Mouse (Mus musculus) v-Abl transformed pro-B cells (cell line): Measurements from ENCODE around the gene Atp4b.

Experiments
- in situ Hi-C, 2 experiments: fragments of 400-800 bp; cut with MboI; formaldehyde crosslinking; loops; one replicate each; pipeline ENCODE4 v1.15.1; 2025; ENCODE audit not compliant: unreplicated experiment in 2 of 2

The Atp4b gene

GRCm38 (mm10) chr8:13393869-13394268 is 2.8 kb downstream of the Atp4b start:
- in situ Hi-C loops: no loop called here

GRCm38 (mm10) chr8:13388744-13389143 is 7.9 kb downstream of the Atp4b start:
- in situ Hi-C loops: no loop called here

DNA sequence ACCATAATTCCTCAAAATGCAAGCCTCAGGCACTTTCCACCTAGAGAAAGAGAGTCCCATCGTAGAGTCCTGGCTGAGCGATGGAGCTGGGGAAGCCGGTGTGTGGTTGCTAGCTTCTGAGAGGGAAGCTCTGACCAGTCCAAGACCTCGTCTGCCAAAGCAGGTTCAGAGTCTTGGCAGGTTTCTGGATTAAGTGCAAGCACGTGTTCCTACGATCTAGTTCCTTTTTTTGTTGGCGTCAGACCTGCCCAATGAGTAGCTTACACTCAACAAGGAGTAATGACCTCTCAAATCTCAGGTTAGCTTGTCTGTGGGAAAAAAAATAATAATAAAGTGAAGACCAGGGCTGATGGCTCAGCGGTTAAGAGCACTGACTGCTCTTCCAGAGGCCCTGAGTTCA is 8.9 kb downstream of the Atp4b start:
- in situ Hi-C loops: no loop called here

DNA sequence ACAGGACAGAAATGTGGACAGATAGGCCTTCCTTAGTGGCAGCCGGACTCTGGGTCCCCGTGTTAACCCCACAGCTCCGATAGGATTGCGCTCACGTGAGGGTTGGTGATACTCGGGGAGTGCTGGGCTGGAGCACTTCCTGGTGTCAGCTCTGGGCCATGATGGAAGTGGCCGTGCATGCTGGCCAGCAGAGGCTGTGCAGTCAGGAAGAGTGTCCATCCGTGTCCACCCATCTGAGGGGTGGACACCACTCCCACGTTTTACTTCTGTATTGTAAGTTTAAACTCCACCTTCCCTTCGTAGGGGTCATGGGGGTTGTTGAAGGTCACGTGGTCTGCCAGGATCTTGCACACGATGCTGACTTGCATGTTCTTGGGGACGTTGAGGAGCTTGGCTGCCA is 10.3 kb downstream of the Atp4b start:
- in situ Hi-C loops: no loop called here

GRCm38 (mm10) chr8:13382999-13383398 is 13.6 kb downstream of the Atp4b start:
- in situ Hi-C loops: no loop called here

- in situ Hi-C loops: no loop called here
Observed at GRCm38 (mm10) chr8:13382536-13382935, 14.1 kb downstream of the Atp4b start.

DNA sequence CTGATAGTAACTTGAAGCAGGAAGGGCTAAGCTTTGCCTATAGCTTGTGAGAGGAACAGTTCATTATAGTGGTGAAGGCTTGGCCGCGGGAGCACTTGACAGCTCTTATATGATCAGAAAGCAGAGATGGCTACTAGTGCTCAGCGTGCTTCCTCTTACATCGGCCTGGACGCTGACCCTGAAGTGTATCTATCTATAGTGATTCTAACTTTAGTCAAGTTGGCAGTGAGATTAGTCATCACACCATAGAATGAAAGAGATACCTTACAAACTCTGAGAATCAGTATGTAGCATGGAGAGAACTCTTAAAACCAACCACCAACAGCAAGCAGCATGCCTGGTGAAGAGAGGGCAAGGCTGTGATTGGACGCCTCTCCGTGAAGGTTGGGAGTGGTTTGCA is 15.0 kb downstream of the Atp4b start:
- in situ Hi-C loops: no loop called here

GRCm38 (mm10) chr8:13373151-13373662 is 23.4 kb downstream of the Atp4b start:
- in situ Hi-C loops: no loop called here

DNA sequence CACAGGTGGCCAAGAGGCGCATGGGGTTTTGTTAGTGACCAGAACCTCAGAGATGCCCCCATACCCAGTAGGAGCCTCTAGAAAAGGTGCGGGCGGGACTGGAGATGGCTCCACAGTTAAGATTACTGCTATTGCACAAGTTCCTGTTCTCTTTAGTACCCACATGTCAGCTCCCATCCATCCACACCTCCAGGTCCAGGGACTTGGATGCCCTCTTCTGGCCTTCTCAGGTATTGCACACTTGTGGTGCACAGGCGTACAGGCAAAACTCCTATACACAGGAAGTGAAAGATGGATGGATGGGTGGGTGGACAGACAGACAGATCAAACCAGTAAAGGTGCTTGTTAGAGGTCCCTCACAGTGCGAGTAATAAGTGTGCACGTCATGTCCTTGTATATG is 34.8 kb downstream of the Atp4b start:
- in situ Hi-C loops: no loop called here

DNA sequence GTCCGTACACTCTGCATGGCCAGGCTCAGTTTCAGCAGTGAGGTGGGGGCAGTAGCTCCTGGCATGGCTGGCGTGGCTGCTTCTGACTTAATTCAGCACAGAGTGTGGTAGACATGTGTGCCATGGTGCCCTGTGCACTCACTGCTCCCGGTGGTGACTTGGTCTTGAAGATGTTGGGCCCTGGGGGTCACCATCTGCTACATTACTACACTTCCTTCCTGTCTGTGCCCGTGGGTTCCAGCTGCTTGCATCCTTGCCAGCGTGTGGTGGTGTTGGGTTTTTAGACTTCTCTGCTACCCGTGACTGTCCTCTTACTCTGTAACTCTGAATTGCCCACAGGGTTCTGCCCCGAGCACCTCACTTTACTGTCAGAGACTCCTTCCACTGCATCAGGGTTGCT is 36.4 kb downstream of the Atp4b start:
- in situ Hi-C loops: no loop called here

GRCm38 (mm10) chr8:13356681-13357080 is 39.9 kb downstream of the Atp4b start:
- in situ Hi-C loops: no loop called here

DNA sequence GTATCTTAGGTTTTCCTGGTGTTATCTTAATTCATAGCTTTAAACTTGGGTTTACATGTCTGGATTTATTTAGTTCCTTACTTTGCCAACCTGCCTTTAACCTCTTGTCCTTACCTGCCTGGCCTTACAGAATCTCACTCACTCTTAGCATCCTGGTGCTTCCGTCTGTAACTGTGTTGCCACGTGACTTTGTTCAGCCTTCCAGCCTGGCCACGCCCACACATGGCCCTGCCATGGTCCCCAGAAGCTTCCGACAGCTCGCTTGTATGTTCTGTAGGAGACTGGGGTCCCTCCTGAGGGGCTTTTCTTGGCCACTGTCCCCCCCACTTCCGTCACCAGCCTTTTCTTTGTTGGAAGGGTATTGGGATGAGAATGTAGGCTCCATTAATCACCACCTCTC is 40.4 kb downstream of the Atp4b start:
- in situ Hi-C loops: no loop called here

DNA sequence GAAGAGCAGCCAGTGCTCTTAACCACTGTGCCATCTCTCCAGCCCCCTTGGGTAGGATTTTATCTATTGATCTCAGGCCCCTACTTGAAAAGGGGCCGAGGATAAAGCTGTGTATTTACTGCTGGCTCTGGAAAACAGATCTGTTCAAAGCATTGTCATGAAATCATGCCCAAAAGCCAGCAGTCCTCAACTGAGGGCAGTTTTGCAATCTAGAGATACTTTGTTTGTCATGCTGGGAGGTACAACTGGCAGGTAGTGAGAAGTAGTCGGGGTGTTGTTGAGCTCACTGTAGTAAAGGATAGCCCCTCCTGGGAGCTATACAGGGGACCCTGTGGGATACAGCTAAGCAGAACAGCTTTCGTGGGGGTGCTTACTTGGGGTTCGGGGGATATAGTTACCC is 42.7 kb downstream of the Atp4b start:
- in situ Hi-C loops: no loop called here

- in situ Hi-C loops: no loop called here
Observed at GRCm38 (mm10) chr8:13353155-13353833, 43.3 kb downstream of the Atp4b start.

DNA sequence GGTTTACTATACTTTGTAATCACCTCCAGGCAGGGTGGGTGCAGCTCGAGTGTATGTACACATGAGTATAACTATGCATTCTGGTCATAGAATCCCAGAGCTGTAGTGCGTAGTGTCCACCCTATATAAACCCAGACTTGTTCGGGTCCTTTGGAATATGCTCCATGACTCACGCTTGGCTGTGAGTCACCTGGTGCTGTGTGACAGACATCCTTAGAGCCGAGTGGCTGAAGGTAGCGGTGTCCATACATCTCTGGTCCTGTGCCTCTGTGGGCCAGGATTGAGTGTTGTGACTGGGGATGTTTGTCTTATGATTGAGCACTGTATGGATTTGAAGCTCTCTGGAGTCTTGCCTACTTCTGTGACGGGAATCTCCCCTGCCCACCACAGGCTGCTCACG is 44.0 kb downstream of the Atp4b start:
- in situ Hi-C loops: no loop called here

DNA sequence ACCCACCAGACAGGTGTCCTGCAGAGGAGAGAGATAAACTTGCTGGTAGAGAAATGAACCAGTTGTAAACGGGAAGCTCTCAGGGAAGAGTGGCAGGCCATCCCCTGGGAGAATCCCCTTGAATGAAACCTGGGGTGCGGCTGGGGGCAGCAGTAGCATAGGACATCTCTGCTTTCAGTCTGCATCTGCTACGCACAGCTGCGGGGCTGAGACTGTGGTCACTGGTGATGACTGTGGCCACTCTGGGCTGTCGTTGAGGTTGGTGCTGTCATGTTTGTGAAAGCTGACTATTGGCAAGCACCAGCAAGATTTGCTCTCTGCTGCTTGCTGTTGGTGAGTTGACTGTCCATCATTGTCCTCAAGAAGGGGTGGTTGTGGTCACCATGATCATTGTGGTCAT is 45.0 kb downstream of the Atp4b start:
- in situ Hi-C loops: no loop called here

- in situ Hi-C loops: no loop called here
Observed at GRCm38 (mm10) chr8:13350052-13350451, 46.6 kb downstream of the Atp4b start.

DNA sequence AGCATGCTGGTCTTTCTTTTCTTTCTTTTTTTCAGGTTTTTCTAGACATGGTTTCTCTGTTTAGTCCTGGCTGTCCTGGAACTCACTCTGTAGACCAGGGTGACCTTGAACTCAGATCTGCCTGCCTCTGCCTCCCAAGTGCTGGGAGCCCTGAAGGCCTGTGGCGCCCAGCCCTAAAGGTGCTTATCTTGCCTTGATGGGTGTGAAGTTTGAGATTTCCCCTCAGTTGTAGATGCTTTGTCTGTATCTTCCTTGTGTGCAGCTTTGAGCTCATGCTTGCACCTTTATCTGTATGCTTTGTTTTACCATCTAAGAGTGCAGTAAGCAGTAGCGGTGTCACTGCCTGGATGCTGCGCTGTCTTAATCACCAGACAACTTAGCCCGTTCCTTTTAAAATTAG is 53.5 kb downstream of the Atp4b start:
- in situ Hi-C loops: no loop called here

DNA sequence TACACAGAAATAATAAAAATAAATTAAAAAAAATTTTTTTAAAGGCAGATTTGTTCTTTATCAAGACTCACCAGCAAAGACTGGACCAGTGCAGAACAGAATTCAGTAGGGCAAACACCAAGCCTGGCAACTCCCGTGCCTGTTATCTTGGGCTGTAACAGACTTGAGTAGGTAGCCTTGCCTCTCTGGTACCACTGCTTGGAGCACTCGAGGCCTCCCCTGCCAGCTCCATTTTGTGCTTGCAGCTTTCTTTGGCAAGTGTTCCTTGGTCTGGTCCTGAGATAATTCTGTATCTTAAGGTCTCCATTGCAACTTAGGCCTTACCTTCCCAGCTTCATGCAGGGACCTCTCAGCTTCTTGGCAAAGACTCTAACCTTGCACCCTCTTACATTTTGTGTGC is 54.3 kb downstream of the Atp4b start:
- in situ Hi-C loops: no loop called here

DNA sequence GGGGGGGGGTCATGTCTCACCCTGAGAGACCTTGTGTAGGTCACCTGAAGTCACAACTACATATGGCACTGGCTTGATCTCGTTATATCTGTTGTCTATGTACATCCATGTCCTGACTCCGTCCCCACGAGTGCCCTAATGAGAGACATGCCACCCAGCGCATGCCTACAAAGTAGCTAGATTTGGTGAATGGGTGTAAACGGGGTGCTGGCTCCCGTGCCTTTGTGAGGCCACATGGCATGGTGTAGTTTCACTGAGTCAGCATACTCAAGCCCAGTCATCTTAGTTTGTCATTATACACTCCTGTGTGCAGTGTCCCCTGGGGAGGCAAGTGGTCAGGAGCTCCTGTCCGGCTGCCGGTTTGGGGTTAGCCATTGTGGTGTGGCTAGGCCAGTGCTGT is 56.0 kb downstream of the Atp4b start:
- in situ Hi-C loops: no loop called here

- in situ Hi-C loops: no loop called here
Observed at GRCm38 (mm10) chr8:13339646-13339990, 57.0 kb downstream of the Atp4b start.

- in situ Hi-C loops: no loop called here
Observed at GRCm38 (mm10) chr8:13338901-13339645, 57.6 kb downstream of the Atp4b start.
